Mouse (Mus musculus) Patski (cell line): ENCODE measurements around the gene Trak1. TPM values are rescaled to one million over a fixed set of nuclear protein-coding genes. Genes with fewer than 3 reads are reported as not detected.

Experiments used
- ATAC-seq: fragments of 100-300 bp; one replicate; pipeline ENCODE4 v1.8.0; 2021
- CTCF ChIA-PET: fragments of 350-600 bp; sonication (Branson Sonifier 250); formaldehyde crosslinking; loops from one replicate; lab custom pipeline; 2022; ENCODE audit warnings: inconsistent platforms; lab: Charles Lee
- POLR2A ChIA-PET: fragments of 350-600 bp; sonication (Branson Sonifier 250); formaldehyde crosslinking; loops from one replicate; lab custom pipeline; 2022; ENCODE audit warnings: antibody characterized with exemption, inconsistent platforms; lab: Charles Lee
- DNase-seq: peaks from one replicate; pipeline ENCODE4 v3.0.0-alpha.2; 2011; ENCODE audit warnings: low read depth, low spot score
- H3K27me3 ChIP-seq: fragments of 371-371 bp; one replicate; pipeline ENCODE4 v1.5.1; 2021
- CTCF ChIP-seq: fragments of 100-300 bp; IDR thresholded peaks from one replicate; pipeline ENCODE4 v1.5.1; 2021
- in situ Hi-C: fragments of 300-500 bp; cut with MboI; formaldehyde crosslinking; loops from 3 replicates; pipeline ENCODE4 v1.11.1; 2018; ENCODE audit warnings: low pct_unique_long_range_greater_than_20kb, mixed read lengths
- polyA plus RNA-seq: library from polyadenylated mRNA; unstranded; gene quantifications from one replicate; pipeline ENCODE4 v1.2.3, GENCODE M21; 2021

The Trak1 gene
- polyA plus RNA-seq, 1 experiment from 2014 or later, result 49.4 TPM

GRCm38 (mm10) chr9:121459950-121460349 lies 162.6 kb downstream of the Trak1 start:
- POLR2A ChIA-PET, result no interaction called here
- no peak for DNase-seq
- in situ Hi-C loops, result loop anchor here (10.0 kb wide), 1 partner anchor 205 kb away; no protein-coding TSS in a partner anchor
- H3K27me3 ChIP-seq, result no peaks in the 10 kb centered on the region
- TF ChIP-seq CTCF, result no peak
- CTCF ChIA-PET, result interaction anchor here (1.4 kb wide), 1 partner anchor 75 kb away, joined by 5 read pairs; no protein-coding TSS in a partner anchor
- no peak for ATAC-seq

- CTCF ChIA-PET, result interaction anchor here (1.4 kb wide), 1 partner anchor 76 kb away, joined by 5 read pairs; no protein-coding TSS in a partner anchor
- no peaks in the 10 kb centered on the region for H3K27me3 ChIP-seq
- no peak for DNase-seq
- TF ChIP-seq CTCF, result no peak
- POLR2A ChIA-PET, result no interaction called here
- in situ Hi-C loops, result no loop called here
- no peak for ATAC-seq
These were observed 163.2 kb downstream of the Trak1 start for GRCm38 (mm10) chr9:121460527-121460926.

- in situ Hi-C loops, result no loop called here
- no peak for ATAC-seq
- POLR2A ChIA-PET, result no interaction called here
- no peaks in the 10 kb centered on the region for H3K27me3 ChIP-seq
- DNase-seq, result no peak
- CTCF ChIA-PET, result no interaction called here
- no peak for TF ChIP-seq CTCF
These were observed 170.2 kb downstream of the Trak1 start for GRCm38 (mm10) chr9:121467460-121467859.

- TF ChIP-seq CTCF, result no peak
- POLR2A ChIA-PET, result no interaction called here
These were observed 172.4 kb downstream of the Trak1 start for GRCm38 (mm10) chr9:121469711-121470110.

GRCm38 (mm10) chr9:121474771-121475170 lies 177.5 kb downstream of the Trak1 start:
- DNase-seq (no peak), ATAC-seq (no peak)
- ChIA-PET CTCF (interaction anchor here (1.3 kb wide), 1 partner anchor 16 kb away, joined by 3 read pairs; no protein-coding TSS in a partner anchor), POLR2A (no interaction called here)
- TF ChIP-seq CTCF, result no peak
- no peaks in the 10 kb centered on the region for H3K27me3 ChIP-seq
- in situ Hi-C loops, result no loop called here

More at GRCm38 (mm10) chr9:121469711-121470110, 172.4 kb downstream of the Trak1 start:
- ATAC-seq (no peak), DNase-seq (no peak)
- CTCF ChIA-PET, result interaction anchor here (1.5 kb wide), 1 partner anchor 10 kb away, joined by 4 read pairs; no protein-coding TSS in a partner anchor
- in situ Hi-C loops, result no loop called here
- H3K27me3 ChIP-seq, result no peaks in the 10 kb centered on the region

GRCm38 (mm10) chr9:121475488-121476452 lies 178.5 kb downstream of the Trak1 start:
- CTCF ChIA-PET, result interaction anchor here (1.3 kb wide), 1 partner anchor 17 kb away, joined by 3 read pairs; no protein-coding TSS in a partner anchor
- no peak for DNase-seq
- in situ Hi-C loops, result no loop called here
- ATAC-seq, result no peak
- no peaks in the 10 kb centered on the region for H3K27me3 ChIP-seq
- POLR2A ChIA-PET, result no interaction called here
- no peak for TF ChIP-seq CTCF

- no peaks in the 10 kb centered on the region for H3K27me3 ChIP-seq
- DNase-seq, result no peak
- in situ Hi-C loops, result no loop called here
- TF ChIP-seq CTCF, result peak; percentile 82
- ChIA-PET CTCF (interaction anchor here (0.8 to 5.8 kb wide), 12 partner anchors 10 to 202 kb away, joined by 3 to 47 read pairs (median 4); no protein-coding TSS in a partner anchor), POLR2A (no interaction called here)
- no peak for ATAC-seq
These were observed 180.1 kb downstream of the Trak1 start for GRCm38 (mm10) chr9:121477305-121477911.

- DNase-seq (no peak), ATAC-seq (peak; percentile 51)
- peaks cover 3% of the 10 kb centered on the region for H3K27me3 ChIP-seq
- CTCF ChIA-PET, result interaction anchor here (0.6 to 5.8 kb wide), 11 partner anchors 10 to 131 kb away, joined by 3 to 47 read pairs (median 4); no protein-coding TSS in a partner anchor
- POLR2A ChIA-PET, result no interaction called here
- TF ChIP-seq CTCF, result peak; percentile 84
- in situ Hi-C loops, result no loop called here
These were observed 182.2 kb downstream of the Trak1 start for GRCm38 (mm10) chr9:121479453-121479852.

GRCm38 (mm10) chr9:121487216-121487615 lies 189.9 kb downstream of the Trak1 start:
- in situ Hi-C loops, result no loop called here
- CTCF ChIA-PET, result interaction anchor here (0.8 to 0.9 kb wide), 2 partner anchors 10 to 118 kb away, joined by 3 to 4 read pairs; no protein-coding TSS in a partner anchor
- DNase-seq, result no peak
- ATAC-seq, result no peak
- no peak for TF ChIP-seq CTCF
- POLR2A ChIA-PET, result no interaction called here
- peaks cover 45% of the 10 kb centered on the region for H3K27me3 ChIP-seq

GRCm38 (mm10) chr9:121491592-121492240 lies 194.4 kb downstream of the Trak1 start:
- ATAC-seq (no peak), DNase-seq (no peak)
- POLR2A ChIA-PET, result no interaction called here
- peaks cover 84% of the 10 kb centered on the region for H3K27me3 ChIP-seq
- CTCF ChIA-PET, result no interaction called here
- in situ Hi-C loops, result no loop called here
- no peak for TF ChIP-seq CTCF
